Comparison of ENCODE assay signal across 28 mouse cellular contexts in the genomic region with DNA sequence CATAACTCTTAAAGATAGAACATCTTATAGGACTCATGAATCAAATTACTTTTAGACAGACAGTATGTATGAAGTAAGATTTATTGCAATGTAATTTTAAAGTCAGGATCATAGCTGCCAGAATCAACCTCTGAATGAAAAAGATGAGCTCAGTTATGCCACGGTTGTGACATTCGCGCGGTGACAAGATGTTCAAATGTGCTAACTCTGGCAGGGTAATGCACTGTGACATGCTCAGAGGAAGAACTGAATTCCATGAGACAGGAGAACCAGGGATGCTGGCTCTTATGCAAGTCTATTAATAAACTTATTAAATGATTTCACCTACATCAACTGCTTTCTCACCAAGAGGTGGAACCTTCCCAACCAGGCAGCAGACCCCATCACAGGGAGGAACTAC. TPM values are rescaled to one million over a fixed set of nuclear protein-coding genes. Genes with fewer than 3 reads are reported as not detected.
DNase-seq lines count a peak whose midpoint lies in the region; ATAC-seq and TF ChIP-seq lines count a peak whose summit lies in the region.
"Had no signal": no experiment of that assay in that cellular context is flagged by ENCODE, and none has a peak within 500 bp of the region (broad histone marks: within the 10 kb centered on the region; RNA-seq: fewer than 3 reads in every experiment).

No protein-coding gene starts in this region.

- DNase-seq in forebrain, postnatal 0 days, result peak; percentile 39
- DNase-seq in forebrain, embryonic 11.5 days (ENCODE audit: low spot score), result no peak
- peak in 1 of 2 experiments; percentile 28 for DNase-seq in layer of hippocampus, adult 2 months (ENCODE audit: low spot score in 2 of 2)
- no peak for DNase-seq in layer of hippocampus, postnatal 36 days
- DNase-seq in right cerebral cortex, adult 18-20 months, result peak; percentile 28
- DNase-seq in right cerebral cortex, adult 2 months (ENCODE audit: low spot score in 2 of 2), result no peak
- peak; percentile 37 for DNase-seq in brain, embryonic 14.5 days (ENCODE audit: low read depth)
- no peak for DNase-seq in kidney, postnatal 14 days
- DNase-seq: adrenal gland, adult 2 months; adrenal gland, postnatal 10 days; adrenal gland, postnatal 25 days; cerebellum, adult 11 months; cerebellum, adult 18-20 months; cerebellum, adult 8-10 months; cerebellum, adult 9-11 months; cerebellum, postnatal 14 days; cerebellum, postnatal 36 days; embryo, embryonic 11 days had no signal

- no peaks in the 10 kb centered on the region for H3K9me3 ChIP-seq in forebrain, postnatal 0 days (ENCODE audit: low read length)
- H3K9me3 ChIP-seq in forebrain, embryonic 11.5 days (ENCODE audit: control insufficient read depth, low read length), result no peaks in the 10 kb centered on the region
- H3K9me3 ChIP-seq: embryonic facial prominence, embryonic 13.5 days; embryonic facial prominence, embryonic 15.5 days; forebrain, embryonic 10.5 days had no signal

- H3K9ac ChIP-seq in forebrain, postnatal 0 days, result no peak overlapping the region
- H3K9ac ChIP-seq in forebrain, embryonic 11.5 days (ENCODE audit: low read length), result no peak overlapping the region
- H3K9ac ChIP-seq: embryonic facial prominence, embryonic 13.5 days; embryonic facial prominence, embryonic 15.5 days had no signal

- no peak for TF ChIP-seq CTCF in forebrain, postnatal 0 days (IDR thresholded peaks at IDR 0.05; ENCODE audit: low read depth)
- no peak for TF ChIP-seq CTCF in layer of hippocampus, adult 2 months (conservative IDR thresholded peaks at IDR 0.05)
- TF ChIP-seq CTCF in brain, embryonic 14.5 days (IDR thresholded peaks at IDR 0.05; ENCODE audit: borderline replicate concordance, extremely low read depth, insufficient read depth, insufficient read length), result no peak

- no peak overlapping the region for H3K27ac ChIP-seq in forebrain, postnatal 0 days (ENCODE audit: low read depth, low read length)
- H3K27ac ChIP-seq in forebrain, embryonic 11.5 days (ENCODE audit: low read depth, low read length), result no peak overlapping the region
- peak overlapping the region; percentile 58; the same call in 1 of the 2 replicates for H3K27ac ChIP-seq in layer of hippocampus, adult 2 months
- H3K27ac ChIP-seq: embryonic facial prominence, embryonic 13.5 days; embryonic facial prominence, embryonic 15.5 days; forebrain, embryonic 10.5 days had no signal

- WGBS in forebrain, postnatal 0 days, result 72% methylated on average over 4 of the region's 4 CpGs
- 92% methylated on average over 4 of the region's 4 CpGs for WGBS in forebrain, embryonic 11.5 days

- H3K4me1 ChIP-seq in forebrain, postnatal 0 days (ENCODE audit: insufficient read depth), result 0 out of 2 replicates have a peak, but pooled peaks cover 3% of the 10 kb centered on the region
- H3K4me1 ChIP-seq in forebrain, embryonic 11.5 days (replicated peaks; ENCODE audit: control insufficient read depth, insufficient read depth, low read length), result no peaks in the 10 kb centered on the region
- H3K4me1 ChIP-seq: embryonic facial prominence, embryonic 13.5 days; embryonic facial prominence, embryonic 15.5 days had no signal

- no peaks in the 10 kb centered on the region for H3K27me3 ChIP-seq in forebrain, postnatal 0 days (ENCODE audit: insufficient read depth, low read length)
- no peaks in the 10 kb centered on the region for H3K27me3 ChIP-seq in forebrain, embryonic 11.5 days (ENCODE audit: control insufficient read depth, insufficient read depth, low read length)
- H3K27me3 ChIP-seq: embryonic facial prominence, embryonic 13.5 days; embryonic facial prominence, embryonic 15.5 days had no signal

- no peak for TF ChIP-seq POLR2A in brain, embryonic 14.5 days (IDR thresholded peaks at IDR 0.05; ENCODE audit: borderline replicate concordance, extremely low read depth, insufficient read depth, insufficient read length, poor library complexity, severe bottlenecking)

- no peak overlapping the region for H3K4me3 ChIP-seq in forebrain, postnatal 0 days (ENCODE audit: low read depth, low read length)
- H3K4me3 ChIP-seq in forebrain, embryonic 11.5 days (ENCODE audit: low read depth, low read length), result no peak overlapping the region
- no peak overlapping the region for H3K4me3 ChIP-seq in layer of hippocampus, adult 2 months
- H3K4me3 ChIP-seq: embryonic facial prominence, embryonic 13.5 days; embryonic facial prominence, embryonic 15.5 days; erythroblast, embryonic 14.5 days; forebrain, embryonic 10.5 days had no signal

- no peaks in the 10 kb centered on the region for H3K36me3 ChIP-seq in forebrain, postnatal 0 days (ENCODE audit: insufficient read depth)
- no peaks in the 10 kb centered on the region for H3K36me3 ChIP-seq in forebrain, embryonic 11.5 days (ENCODE audit: control insufficient read depth, insufficient read depth, low read length)
- H3K36me3 ChIP-seq: embryonic facial prominence, embryonic 13.5 days; embryonic facial prominence, embryonic 15.5 days; forebrain, embryonic 10.5 days had no signal

- H3K4me2 ChIP-seq in forebrain, postnatal 0 days (ENCODE audit: low read depth), result no peak overlapping the region
- no peak overlapping the region for H3K4me2 ChIP-seq in forebrain, embryonic 11.5 days (ENCODE audit: low read depth, low read length, severe bottlenecking)
- H3K4me2 ChIP-seq: embryonic facial prominence, embryonic 13.5 days; embryonic facial prominence, embryonic 15.5 days had no signal

- ATAC-seq in forebrain, postnatal 0 days, result peak; percentile 81
- ATAC-seq in forebrain, embryonic 11.5 days (replicated peaks; ENCODE audit: low FRiP score), result no peak
- ATAC-seq: forebrain, embryonic 14.5 days had no signal

RNA-seq across cellular contexts. Expression of gene 9330182O14Rik, which starts 28.5 kb away (rescaled TPM):
- 0.23 and 1.1 TPM in 2 replicates for total RNA-seq in forebrain, postnatal 0 days (2014; rRNA removed)
- polyA plus RNA-seq in forebrain, postnatal 0 days (2015; fragmentation: Nextera tagmentation; extraction: Ambion mirVana), result not detected in 2 replicates
- not detected in 2 replicates for polyA plus RNA-seq in forebrain, embryonic 11.5 days (2014; fragmentation: Nextera tagmentation; extraction: Ambion mirVana)
- total RNA-seq in layer of hippocampus, adult 2 months (2021), result not detected
- not detected for total RNA-seq in layer of hippocampus, postnatal 36 days (2021)
- not detected in 2 replicates for polyA plus RNA-seq in brain, embryonic 14.5 days (2012; rRNA removed)
- total RNA-seq: common myeloid progenitor, adult 5-6 weeks; ES-E14; MEL had no signal
- polyA plus RNA-seq: adrenal gland, adult 2 months; C2C12; embryonic facial prominence, embryonic 11.5 days; embryonic facial prominence, embryonic 13.5 days; embryonic facial prominence, embryonic 15.5 days; erythroblast, embryonic 14.5 days; forebrain, embryonic 10.5 days; forebrain, embryonic 14.5 days had no signal

Comparison
In these comparisons a context has a peak if more than half of its experiments do, and no peak if none do; other contexts are left out.
1. DNase-seq: peak in forebrain, postnatal 0 days (single experiment), right cerebral cortex, adult 18-20 months (single experiment) and brain, embryonic 14.5 days (single experiment); none in forebrain, embryonic 11.5 days (single experiment), layer of hippocampus, postnatal 36 days (0 of 2), right cerebral cortex, adult 2 months (0 of 2) and kidney, postnatal 14 days (single experiment).